Mouse (Mus musculus) T-helper 17 cell (primary cell): Measurements from ENCODE around the gene Pcbp2.

Source experiments
- in situ Hi-C, 2 experiments: fragments of 300-600 bp; cut with MboI, MseI; formaldehyde crosslinking; loops; 1 replicate in 1 of 2; 2 replicates in 1 of 2; pipeline ENCODE4 v1.15.1; 2025; ENCODE audit warnings: high pct_unique_total_duplicates in 2 of 2

The Pcbp2 gene

GRCm38 (mm10) chr15:102518859-102519201, 48.5 kb downstream of the Pcbp2 start:
- in situ Hi-C loops: loop anchor here in 1 of 2 experiments (25.0 kb wide), 1 partner anchor 718 kb away; the partner anchor contains the start of genes Cbx5 and Hnrnpa1

- in situ Hi-C loops: loop anchor here in 1 of 2 experiments (25.0 kb wide), 1 partner anchor 718 kb away; the partner anchor contains the start of genes Cbx5 and Hnrnpa1
These were observed 49.1 kb downstream of the Pcbp2 start for GRCm38 (mm10) chr15:102519211-102520141.

- in situ Hi-C loops: loop anchor here in 1 of 2 experiments (25.0 kb wide), 1 partner anchor 717 kb away; the partner anchor contains the start of genes Cbx5 and Hnrnpa1
These were observed 50.1 kb downstream of the Pcbp2 start for GRCm38 (mm10) chr15:102520416-102520815.

- in situ Hi-C loops: loop anchor here in 1 of 2 experiments (25.0 kb wide), 1 partner anchor 716 kb away; the partner anchor contains the start of genes Cbx5 and Hnrnpa1
These were observed 51.1 kb downstream of the Pcbp2 start for GRCm38 (mm10) chr15:102521480-102521879.

- in situ Hi-C loops: loop anchor here in 1 of 2 experiments (25.0 kb wide), 1 partner anchor 712 kb away; the partner anchor contains the start of genes Cbx5 and Hnrnpa1
These were observed 54.6 kb downstream of the Pcbp2 start, which contains the start of gene Npff for GRCm38 (mm10) chr15:102524892-102525485. Npff (minus strand) TSS chr15:102524942.

GRCm38 (mm10) chr15:102526111-102527002, 56.0 kb downstream of the Pcbp2 start:
- in situ Hi-C loops: no loop called here

- in situ Hi-C loops: no loop called here
These were observed 57.6 kb downstream of the Pcbp2 start for GRCm38 (mm10) chr15:102527936-102528335.

GRCm38 (mm10) chr15:102528396-102528795, 58.1 kb downstream of the Pcbp2 start:
- in situ Hi-C loops: no loop called here

- in situ Hi-C loops: no loop called here
These were observed 60.2 kb downstream of the Pcbp2 start for GRCm38 (mm10) chr15:102530566-102530965.

GRCm38 (mm10) chr15:102531586-102531985, 61.2 kb downstream of the Pcbp2 start:
- in situ Hi-C loops: no loop called here

- in situ Hi-C loops: no loop called here
These were observed 62.0 kb downstream of the Pcbp2 start for GRCm38 (mm10) chr15:102532106-102532900.

GRCm38 (mm10) chr15:102533926-102534325, 63.6 kb downstream of the Pcbp2 start:
- in situ Hi-C loops: no loop called here

GRCm38 (mm10) chr15:102544801-102545200, 74.5 kb downstream of the Pcbp2 start:
- in situ Hi-C loops: no loop called here

- in situ Hi-C loops: no loop called here
These were observed 75.9 kb downstream of the Pcbp2 start for GRCm38 (mm10) chr15:102546246-102546645.

GRCm38 (mm10) chr15:102546677-102547427, 76.5 kb downstream of the Pcbp2 start:
- in situ Hi-C loops: no loop called here

- in situ Hi-C loops: no loop called here
These were observed 77.1 kb downstream of the Pcbp2 start for GRCm38 (mm10) chr15:102547478-102547877.
